Comparison of ENCODE assay signal across 26 mouse cellular contexts in the genomic region with DNA sequence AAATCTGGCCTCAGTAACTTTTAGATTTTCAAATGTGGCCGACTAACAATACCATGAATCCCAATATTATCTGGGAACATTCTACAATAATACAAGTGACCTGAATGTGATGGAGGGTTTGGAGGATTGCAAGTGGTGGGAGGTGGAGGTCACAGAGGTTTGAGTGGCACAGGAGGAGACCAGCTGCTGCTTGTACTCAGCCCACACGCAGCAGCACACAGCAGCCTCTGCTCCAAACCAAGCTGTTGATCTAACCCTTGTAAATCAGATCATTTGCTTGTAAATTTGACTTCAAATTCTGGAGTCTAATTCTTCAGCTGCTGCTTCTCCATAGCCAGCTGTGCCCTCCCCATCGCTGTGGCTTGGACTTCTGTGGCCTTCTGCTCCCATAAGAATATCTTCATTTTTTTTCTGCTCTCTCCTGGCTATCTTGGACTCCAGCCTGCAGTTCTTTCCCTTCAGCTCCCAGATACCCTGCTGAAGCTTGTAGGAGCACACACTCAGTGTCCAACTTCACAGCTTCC.
A peak's percentile ranks its signal among the peaks of the same experiment; 100 is the strongest.
DNase-seq lines count a peak whose midpoint lies in the region; ATAC-seq and TF ChIP-seq lines count a peak whose summit lies in the region.
"Had no signal": no experiment of that assay in that cellular context is flagged by ENCODE, and none has a peak within 500 bp of the region (broad histone marks: within the 10 kb centered on the region; RNA-seq: fewer than 3 reads in every experiment).

No protein-coding gene starts in this region.

- no peak overlapping the region for H3K4me3 ChIP-seq in kidney, embryonic 14.5 days (ENCODE audit: low read length)
- H3K4me3 ChIP-seq in kidney, adult 2 months (ENCODE audit: insufficient read depth, low read depth, low read length) = no peak overlapping the region
- H3K4me3 ChIP-seq in limb, embryonic 13.5 days = no peak overlapping the region
- H3K4me3 ChIP-seq: embryonic facial prominence, embryonic 10.5 days; embryonic facial prominence, embryonic 13.5 days; erythroblast, embryonic 14.5 days; forebrain, embryonic 13.5 days; heart, adult 2 months; heart, embryonic 10.5 days; heart, embryonic 13.5 days had no signal

- WGBS in kidney, embryonic 14.5 days = 37% methylated on average over 3 of the region's 3 CpGs
- WGBS in kidney, adult 2 months = 50% methylated on average over 3 of the region's 3 CpGs
- WGBS in limb, embryonic 13.5 days = 66% methylated on average over 3 of the region's 3 CpGs

- H3K9ac ChIP-seq in kidney, embryonic 14.5 days (ENCODE audit: low read depth, low read length) = no peak overlapping the region
- H3K9ac ChIP-seq in limb, embryonic 13.5 days = no peak overlapping the region
- H3K9ac ChIP-seq: embryonic facial prominence, embryonic 13.5 days; forebrain, embryonic 13.5 days; heart, embryonic 13.5 days; hindbrain, embryonic 14.5 days had no signal

- H3K9me3 ChIP-seq in kidney, embryonic 14.5 days (ENCODE audit: control insufficient read depth, low read length) = no peaks in the 10 kb centered on the region
- no peaks in the 10 kb centered on the region for H3K9me3 ChIP-seq in limb, embryonic 13.5 days
- H3K9me3 ChIP-seq: embryonic facial prominence, embryonic 10.5 days; embryonic facial prominence, embryonic 13.5 days; forebrain, embryonic 13.5 days; heart, embryonic 10.5 days; heart, embryonic 13.5 days had no signal

- H3K36me3 ChIP-seq in kidney, embryonic 14.5 days (ENCODE audit: control insufficient read depth, insufficient read depth, low read length) = no peaks in the 10 kb centered on the region
- no peaks in the 10 kb centered on the region for H3K36me3 ChIP-seq in kidney, adult 2 months (ENCODE audit: control insufficient read depth, insufficient read depth, low read length)
- H3K36me3 ChIP-seq in limb, embryonic 13.5 days = no peaks in the 10 kb centered on the region
- H3K36me3 ChIP-seq: embryonic facial prominence, embryonic 10.5 days; embryonic facial prominence, embryonic 13.5 days; heart, embryonic 10.5 days; heart, embryonic 13.5 days had no signal

- peak; percentile 69; the same call in 1 of the 2 replicates for ATAC-seq in kidney, embryonic 14.5 days (ENCODE audit: low FRiP score, low TSS enrichment)
- peak; percentile 59; the same call in 1 of the 2 replicates for ATAC-seq in limb, embryonic 13.5 days (ENCODE audit: low FRiP score, low read depth)
- ATAC-seq: activated CD4-positive, CD25-positive, alpha-beta regulatory T cell, adult 4 months; forebrain, embryonic 13.5 days; forebrain, embryonic 16.5 days had no signal

- TF ChIP-seq POLR2A in kidney, adult 2 months (IDR thresholded peaks at IDR 0.05; ENCODE audit: low read depth, low read length) = no peak

- H3K27ac ChIP-seq in kidney, embryonic 14.5 days (ENCODE audit: low read depth, low read length) = no peak overlapping the region
- no peak overlapping the region for H3K27ac ChIP-seq in kidney, adult 2 months (ENCODE audit: insufficient read depth, low read depth, low read length)
- no peak overlapping the region for H3K27ac ChIP-seq in limb, embryonic 13.5 days
- H3K27ac ChIP-seq: embryonic facial prominence, embryonic 10.5 days; embryonic facial prominence, embryonic 13.5 days; forebrain, embryonic 13.5 days; heart, adult 2 months; heart, embryonic 10.5 days; heart, embryonic 13.5 days; hindbrain, embryonic 14.5 days had no signal

- no peak overlapping the region for H3K4me2 ChIP-seq in kidney, embryonic 14.5 days (replicated peaks; ENCODE audit: low read depth, low read length)
- no peak overlapping the region for H3K4me2 ChIP-seq in limb, embryonic 13.5 days (replicated peaks)
- H3K4me2 ChIP-seq: embryonic facial prominence, embryonic 13.5 days; forebrain, embryonic 13.5 days; heart, embryonic 13.5 days; hindbrain, embryonic 14.5 days had no signal

- no peaks in the 10 kb centered on the region for H3K27me3 ChIP-seq in kidney, embryonic 14.5 days (ENCODE audit: control insufficient read depth, insufficient read depth, low read length)
- H3K27me3 ChIP-seq in kidney, adult 2 months (replicated peaks; ENCODE audit: control insufficient read depth, insufficient read depth, low read length) = no peaks in the 10 kb centered on the region
- H3K27me3 ChIP-seq in limb, embryonic 13.5 days = no peaks in the 10 kb centered on the region
- H3K27me3 ChIP-seq: embryonic facial prominence, embryonic 13.5 days; forebrain, embryonic 13.5 days; heart, embryonic 13.5 days had no signal

- H3K4me1 ChIP-seq in kidney, embryonic 14.5 days (ENCODE audit: control insufficient read depth, insufficient read depth, low read length) = no peaks in the 10 kb centered on the region
- H3K4me1 ChIP-seq in kidney, adult 2 months (ENCODE audit: control insufficient read depth, insufficient read depth, low read length) = no peaks in the 10 kb centered on the region
- no peaks in the 10 kb centered on the region for H3K4me1 ChIP-seq in limb, embryonic 13.5 days
- H3K4me1 ChIP-seq: embryonic facial prominence, embryonic 10.5 days; embryonic facial prominence, embryonic 13.5 days; forebrain, embryonic 13.5 days; heart, embryonic 10.5 days; heart, embryonic 13.5 days had no signal

- no peak for DNase-seq in kidney, adult 2 months
- peak; percentile 13 for DNase-seq in kidney, postnatal 14 days
- no peak for DNase-seq in kidney, postnatal 36 days
- DNase-seq in right cerebral cortex, postnatal 10 days (ENCODE audit: low spot score in 2 of 2) = no peak
- DNase-seq: adrenal gland, adult 8-10 months; adrenal gland, postnatal 25 days; cerebellum, adult 11-12 months; cerebellum, adult 8-10 months; cerebellum, postnatal 36 days; embryo, embryonic 11 days; gastrocnemius, postnatal 10 days; gastrocnemius, postnatal 36 days; heart, adult 2 months; heart, postnatal 14 days; heart, postnatal 4 days had no signal

- no peak for TF ChIP-seq CTCF in kidney, adult 2 months (conservative IDR thresholded peaks at IDR 0.05; ENCODE audit: insufficient read depth, insufficient read length, low read depth, low read length)
